Mouse (Mus musculus) right cerebral cortex, postnatal 10 days (tissue): ENCODE data around the gene Naa20.

Experiments
- DNase-seq, 2 experiments: peaks; one replicate each; pipeline ENCODE4 v3.0.0; 2021; ENCODE audit warnings: low spot score in 2 of 2

Gene Naa20

DNA sequence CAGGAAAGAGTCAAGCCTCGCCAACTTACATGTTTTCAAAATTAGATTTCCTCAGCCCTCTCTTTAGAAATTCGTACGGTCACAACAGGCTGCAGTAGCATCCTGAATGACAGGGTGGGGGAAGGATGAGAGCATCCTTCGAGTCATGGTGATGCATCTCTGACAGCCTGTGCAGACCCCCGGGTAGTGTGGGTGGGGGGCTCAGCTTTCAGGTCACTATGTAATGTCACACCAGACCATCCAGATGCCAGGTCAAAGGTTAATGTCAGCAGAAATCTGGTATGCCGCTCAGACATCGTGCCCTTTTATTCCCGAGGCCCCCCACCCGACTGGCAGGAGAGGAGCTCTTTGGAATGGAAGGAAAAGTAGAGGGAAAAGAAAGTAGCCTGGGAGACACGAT lies 48.3 kb downstream of the Naa20 start:
- no peak for DNase-seq

DNA sequence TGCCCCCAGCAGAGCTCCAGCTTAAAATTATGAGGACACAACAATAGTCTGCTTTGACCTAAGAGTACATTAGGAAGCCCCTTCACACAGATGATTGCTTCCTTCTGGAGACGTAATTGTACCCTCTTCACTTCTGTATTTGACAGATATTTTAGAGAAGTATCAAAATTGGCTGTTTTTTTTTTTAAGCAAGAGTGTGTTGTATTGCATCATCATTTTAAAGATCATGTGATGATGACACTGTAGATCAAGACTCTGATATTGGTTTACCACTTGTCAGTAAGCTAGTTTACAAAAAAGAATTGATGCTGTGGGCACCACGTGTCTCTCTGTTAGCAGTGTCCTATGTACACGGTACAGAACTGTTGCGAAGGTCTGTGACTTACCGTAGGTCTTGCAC lies 50.8 kb downstream of the Naa20 start:
- DNase-seq = no peak

DNA sequence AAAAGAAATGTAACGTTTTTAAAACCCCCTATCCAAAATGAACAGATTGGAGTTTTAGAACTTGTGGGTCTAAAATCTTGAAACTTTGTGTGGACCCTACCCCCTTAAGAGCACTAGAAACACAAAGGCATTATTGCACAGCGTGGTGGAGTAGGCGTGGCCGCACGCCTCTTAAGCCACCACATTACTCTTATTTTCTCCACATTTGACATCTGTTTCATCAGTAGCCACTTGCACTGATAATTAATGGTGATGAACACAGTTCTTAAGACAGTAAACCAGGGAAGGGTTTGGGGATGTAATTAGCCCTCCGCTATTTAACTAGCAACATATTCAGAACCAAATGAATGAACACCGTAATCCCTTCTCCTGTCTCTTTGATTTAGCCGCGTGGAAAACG lies 53.9 kb downstream of the Naa20 start:
- DNase-seq = no peak

DNA sequence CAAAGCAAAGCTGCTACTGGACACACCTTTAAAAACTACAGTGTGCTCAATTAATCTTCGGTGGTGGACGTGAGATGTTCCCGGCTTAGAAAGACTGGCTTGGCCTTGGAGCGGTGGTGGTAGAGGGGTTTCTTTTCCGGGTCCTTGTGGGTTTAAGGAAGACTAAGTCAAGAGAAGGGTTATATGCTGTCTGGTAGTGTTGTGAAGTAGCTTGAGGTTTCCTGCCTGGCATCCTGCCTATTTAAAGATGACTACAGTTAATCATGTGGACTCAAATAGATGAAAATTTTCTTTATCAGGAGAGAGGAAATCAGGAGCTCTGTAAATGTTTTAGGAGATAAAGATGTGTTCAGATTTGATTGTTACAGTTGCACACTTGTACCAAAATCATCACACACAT lies 54.4 kb downstream of the Naa20 start:
- DNase-seq = no peak

DNA sequence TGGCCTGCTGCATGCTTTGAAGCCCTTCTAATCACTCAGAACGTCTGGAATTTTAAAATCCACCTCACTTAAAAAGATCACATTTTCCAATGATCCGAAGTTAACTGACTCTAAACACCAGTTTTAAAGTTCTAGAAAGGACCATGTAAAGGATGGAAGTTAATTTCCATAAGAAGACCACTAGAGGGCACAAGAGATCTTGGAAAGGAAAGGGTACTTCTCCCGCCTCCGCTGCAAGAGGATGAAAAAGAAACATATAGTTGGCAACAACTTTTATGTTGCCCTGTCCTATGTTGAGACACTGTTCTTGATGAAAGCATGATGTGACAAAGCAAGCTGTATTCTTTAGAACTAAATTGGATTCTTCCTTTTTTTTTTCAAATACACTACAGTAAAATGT lies 55.6 kb downstream of the Naa20 start:
- no peak for DNase-seq

DNA sequence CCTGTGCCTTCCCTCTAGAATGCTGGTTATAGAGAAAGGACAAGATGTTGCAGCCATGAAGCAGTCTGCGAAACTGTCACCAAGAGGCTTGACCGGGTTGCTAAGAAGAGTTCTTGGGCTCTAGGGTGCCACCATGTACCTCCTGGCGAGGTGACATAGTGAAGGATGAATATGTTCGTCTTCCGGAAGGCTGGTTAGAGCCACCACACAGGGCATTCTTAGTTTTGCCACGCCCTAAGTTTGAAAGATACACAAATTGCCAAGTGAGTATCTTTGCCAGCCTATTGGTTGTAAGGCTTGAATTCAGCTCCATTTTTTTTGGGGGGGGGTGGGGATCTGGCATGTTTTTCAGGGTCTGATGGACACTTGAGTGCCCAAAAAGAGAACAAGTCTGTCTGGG lies 56.2 kb downstream of the Naa20 start:
- no peak for DNase-seq

DNA sequence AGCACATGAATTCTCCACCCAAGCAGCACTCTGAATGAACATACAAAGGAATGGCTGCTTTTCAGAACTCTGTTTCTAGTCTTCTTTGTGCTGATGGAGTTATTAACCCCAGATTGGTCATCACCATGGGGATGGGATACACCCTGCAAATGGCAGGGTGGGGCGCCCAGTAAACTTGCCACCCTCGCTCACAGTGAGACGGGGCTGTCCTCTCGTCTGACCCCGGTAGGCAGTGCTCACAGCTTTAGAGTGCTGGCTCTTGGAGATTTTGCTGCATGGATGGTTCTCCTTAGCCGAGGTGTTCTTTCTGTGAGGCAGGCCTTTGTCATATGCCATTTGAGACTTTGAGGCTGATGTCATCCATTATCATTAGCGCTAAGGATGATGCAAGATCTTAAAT lies 56.7 kb downstream of the Naa20 start:
- no peak for DNase-seq

DNA sequence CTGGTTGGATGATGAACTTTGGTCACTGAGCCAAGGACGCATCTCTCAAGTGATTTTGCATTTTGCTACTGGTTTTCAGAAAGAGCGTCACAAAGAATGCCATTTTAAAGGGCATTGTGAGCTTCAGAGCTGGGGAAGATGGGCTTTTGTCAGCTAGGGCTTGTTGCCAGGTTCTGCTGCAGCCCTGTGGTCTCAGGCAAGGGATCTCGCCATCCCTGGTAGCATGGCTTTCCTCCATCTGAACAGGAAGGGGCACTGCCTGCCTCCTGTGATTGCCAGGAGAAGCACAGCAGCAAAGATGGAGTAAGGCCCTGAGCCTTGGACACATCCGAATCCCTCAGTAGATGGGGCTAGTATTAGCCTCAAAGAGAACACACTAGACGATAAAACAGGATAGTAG lies 60.0 kb downstream of the Naa20 start:
- DNase-seq = no peak
